Mouse (Mus musculus) gastrocnemius, postnatal 4 days (tissue): ENCODE measurements around the gene Pdia4. TPM values are rescaled to one million over a fixed set of nuclear protein-coding genes. Genes with fewer than 3 reads are reported as not detected.
"Not testable (repeated sequence)": the region's sequence is repeated elsewhere in the genome, so short reads cannot be mapped to it uniquely, and the experiment has no call there.

Source experiments
- DNase-seq, 2 experiments: peaks; one replicate each; pipeline ENCODE4 v3.0.0; 2021 to 2022; ENCODE audit warnings: low spot score in 2 of 2, mixed read lengths in 2 of 2
- long read RNA-seq, 2 experiments: library from polyadenylated mRNA; stranded (forward); transcript quantifications; one replicate each; pipeline ENCODE4 v2.0.0; 2021
- total RNA-seq, 2 experiments: library from RNA; stranded (reverse); gene quantifications; 2 replicates each; pipeline ENCODE4 v1.2.3; 2021

The Pdia4 gene
- total RNA-seq: 10 to 100 TPM; 60.3 to 64.3 TPM
- long read RNA-seq, experiment 1, transcript Pdia4-201 (10 exons, 2,399 nt): major isoform, 98 of 101 reads
- long read RNA-seq, experiment 1, partial matches to known transcripts: 2 of 101 reads
- long read RNA-seq, experiment 1, other reads (novel, unspliced or antisense): 1 of 101 reads
- long read RNA-seq, experiment 2, transcript Pdia4-201 (10 exons, 2,399 nt): major isoform, 109 of 114 reads
- long read RNA-seq, experiment 2, partial matches to known transcripts: 1 of 114 reads
- long read RNA-seq, experiment 2, other reads (novel, unspliced or antisense): 4 of 114 reads

DNA sequence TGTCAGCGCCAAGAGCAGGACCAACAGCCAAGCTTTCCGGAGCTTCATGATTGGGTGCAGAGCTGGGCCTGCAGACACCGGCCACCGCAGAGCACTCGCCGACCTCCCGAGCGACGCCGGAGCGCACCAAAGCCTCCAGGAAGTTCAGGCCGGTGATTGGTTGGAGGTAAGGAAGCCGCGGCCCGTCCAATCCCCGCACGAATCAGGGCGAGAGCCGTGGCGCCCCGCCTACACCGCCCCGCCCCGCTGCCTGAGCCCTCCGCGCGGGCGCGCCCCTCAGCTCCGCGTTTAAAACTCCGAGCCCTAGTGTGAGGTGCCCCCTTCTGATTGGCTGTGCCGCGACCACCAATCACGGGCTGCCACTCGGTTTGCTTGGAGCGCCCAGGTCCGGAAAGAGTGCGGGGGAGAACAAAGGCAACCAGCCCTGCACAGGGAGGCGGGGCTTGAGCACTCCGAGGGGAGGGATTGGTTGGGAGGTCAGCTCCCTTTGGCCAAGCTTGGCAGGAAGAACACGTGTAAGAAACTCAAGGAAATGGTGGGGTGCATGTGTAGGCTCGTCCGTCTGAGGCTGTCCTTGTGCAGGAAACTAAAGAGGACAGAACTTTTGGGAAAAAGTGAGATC lies at the start of gene Pdia4:
Gene Pdia4, minus strand, starts transcription at position 174 of the 622 bp plus-strand sequence.
- DNase-seq: peak; percentile 95 to 98

DNA sequence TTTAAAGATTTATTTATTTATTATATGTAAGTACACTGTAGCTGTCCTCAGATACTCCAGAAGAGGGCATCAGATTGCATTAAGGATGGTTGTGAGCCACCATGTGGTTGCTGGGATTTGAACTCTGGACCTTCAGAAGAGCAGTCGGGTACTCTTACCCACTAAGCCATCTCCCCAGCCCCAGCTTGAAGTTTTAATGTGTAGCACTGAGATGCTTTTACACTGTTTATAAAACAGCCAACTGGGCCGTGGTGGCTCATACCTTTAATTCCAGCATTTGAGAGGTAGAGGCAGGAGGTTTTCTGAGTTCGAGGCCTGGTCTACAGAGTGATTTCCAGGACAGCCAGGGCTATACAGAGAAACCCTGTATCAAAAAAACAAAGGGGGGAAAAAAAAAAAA lies 44.5 kb upstream of the Pdia4 start:
- DNase-seq: not testable (repeated sequence)

DNA sequence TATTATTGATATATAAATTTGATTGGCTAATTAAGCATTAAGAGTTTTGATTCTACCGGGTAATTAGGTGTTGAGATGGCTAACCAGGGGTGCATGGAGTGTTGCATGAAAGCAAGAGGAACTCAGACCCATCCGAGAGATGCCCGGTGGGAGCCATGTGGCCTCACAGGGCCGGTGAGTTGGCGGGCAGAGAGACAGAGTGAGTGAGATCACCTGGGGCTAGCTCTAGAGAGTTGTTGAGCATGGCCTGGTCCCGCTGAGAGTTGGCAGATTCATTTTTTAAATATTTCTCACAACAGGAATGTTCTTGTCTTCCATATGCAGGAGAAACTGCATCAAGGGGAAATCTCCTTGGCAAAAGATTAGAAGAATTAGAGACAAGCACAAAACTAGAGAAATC lies 44.0 kb upstream of the Pdia4 start:
- DNase-seq: no peak

DNA sequence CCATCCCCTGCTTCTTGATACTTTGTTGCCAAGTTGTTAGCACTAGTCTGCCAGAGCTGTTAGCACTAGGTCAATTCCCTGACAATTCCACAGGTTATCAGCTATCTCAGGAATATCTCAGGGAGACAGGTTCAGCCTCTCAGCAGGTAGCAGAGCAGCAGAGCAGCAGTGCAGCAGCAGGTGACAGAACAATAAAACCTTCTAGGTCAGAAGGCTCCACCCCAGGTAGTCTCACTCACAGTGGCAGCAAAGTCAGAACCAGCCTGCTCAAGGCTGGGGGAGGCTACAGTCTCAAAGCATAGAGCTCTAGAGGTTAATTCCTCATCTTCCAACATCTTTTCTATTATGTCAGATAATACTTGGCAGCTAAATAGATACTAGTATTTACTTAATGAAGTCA lies 32.5 kb upstream of the Pdia4 start:
- DNase-seq: no peak

DNA sequence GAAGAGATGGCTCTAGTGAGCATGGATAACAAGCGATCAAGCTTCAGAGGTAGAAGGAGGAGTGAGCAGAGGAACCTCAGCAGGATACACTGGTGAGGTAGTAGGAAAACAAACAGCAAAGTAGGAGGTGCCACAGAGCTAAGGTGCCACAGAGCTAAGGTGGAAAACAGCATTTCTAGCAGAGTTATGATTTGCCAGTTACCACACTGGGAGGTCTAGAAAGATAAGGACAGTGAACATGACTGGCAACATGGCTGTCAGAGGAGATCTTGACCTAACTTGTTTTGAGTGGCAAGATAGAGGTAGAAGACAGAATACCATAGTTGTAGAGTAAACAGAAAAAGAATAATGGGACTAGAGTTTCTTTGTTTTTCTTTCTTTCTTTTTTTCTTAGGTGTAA lies 29.1 kb upstream of the Pdia4 start:
- no peak for DNase-seq

DNA sequence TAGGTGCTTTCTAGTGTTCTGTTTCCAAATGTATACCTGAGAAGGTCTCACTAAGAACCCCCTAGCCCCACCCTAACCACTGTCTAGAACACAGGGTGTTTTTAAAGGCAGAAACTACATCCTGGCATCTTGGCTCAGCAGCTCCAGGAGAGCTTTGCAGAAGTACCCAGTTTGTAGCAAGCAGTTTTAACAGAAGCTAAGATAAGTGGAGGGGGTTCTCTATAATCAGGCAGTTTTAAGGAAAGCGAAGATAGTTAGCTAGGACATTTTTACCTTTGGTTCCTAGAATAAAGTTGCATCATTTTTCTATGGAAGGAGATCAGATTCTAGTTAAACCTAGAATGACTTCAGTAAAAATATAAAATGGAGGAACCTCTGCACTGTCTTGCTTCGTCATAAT lies 28.6 kb upstream of the Pdia4 start:
- no peak for DNase-seq

DNA sequence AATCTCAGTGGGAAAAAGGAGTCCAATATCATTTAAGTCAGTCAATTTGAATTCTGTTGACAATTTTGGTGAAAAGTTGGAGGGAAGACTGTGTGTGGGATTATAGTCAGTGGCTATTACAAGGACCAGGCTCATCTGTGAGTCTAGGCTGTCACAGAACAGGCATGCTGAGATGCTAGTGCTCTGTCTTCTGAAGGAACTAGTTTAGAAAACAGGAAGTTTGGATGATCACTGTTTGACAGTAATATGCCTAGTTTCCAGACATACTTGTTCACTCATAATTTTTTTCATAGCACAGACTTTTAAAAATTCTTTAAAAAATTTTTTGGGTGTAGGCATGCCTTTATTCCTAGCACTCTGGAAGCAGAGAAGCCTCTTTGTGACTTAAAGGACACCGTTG lies 27.8 kb upstream of the Pdia4 start:
- no peak for DNase-seq

DNA sequence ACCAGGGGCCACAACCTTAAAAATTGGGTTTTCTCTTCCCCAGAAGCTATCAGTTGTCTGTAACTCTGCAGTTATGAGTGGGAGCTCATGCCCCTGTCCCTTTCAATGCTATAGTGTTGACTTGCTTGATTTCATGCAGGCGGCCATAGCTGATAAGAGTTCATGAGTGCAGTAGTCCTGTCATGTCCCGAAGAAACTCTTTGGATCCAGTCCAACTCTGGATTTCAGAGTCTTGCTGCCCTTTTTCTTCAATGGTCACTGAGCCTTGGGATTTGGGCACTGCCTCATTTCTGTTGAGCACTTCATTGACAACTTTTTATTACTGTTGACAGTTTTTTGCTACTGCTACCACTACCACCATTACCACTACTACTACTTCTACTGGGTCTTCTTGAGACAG lies 24.4 kb upstream of the Pdia4 start:
- DNase-seq: no peak

DNA sequence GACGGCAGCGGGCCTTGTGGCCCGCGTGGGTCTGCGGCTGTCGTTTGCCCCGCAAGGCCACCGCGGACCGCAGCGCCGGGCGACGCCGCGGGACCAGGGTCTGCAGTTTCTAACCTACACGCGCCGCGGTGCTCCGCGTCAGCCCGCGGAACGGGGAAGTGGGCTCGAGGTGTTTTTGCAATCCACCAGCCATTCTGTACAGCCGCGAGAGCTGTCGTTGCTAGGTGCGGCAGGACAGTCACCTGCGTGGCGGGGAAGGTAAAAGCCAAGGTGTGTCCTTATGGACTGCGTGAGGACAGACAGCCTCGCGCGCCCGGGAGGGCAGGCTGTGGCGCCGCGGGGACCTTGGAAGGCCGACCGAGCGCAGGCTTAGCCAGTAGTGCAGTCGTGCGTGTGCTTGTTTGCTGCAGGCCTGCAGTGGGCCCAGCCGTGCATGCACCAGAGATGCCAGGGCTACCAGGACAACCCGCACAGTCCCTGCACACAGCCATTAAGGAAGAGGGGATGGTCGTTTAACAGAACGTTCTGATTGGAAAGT lies 22.8 kb upstream of the Pdia4 start:
- DNase-seq: peak in 1 of 2 experiments; percentile 18

DNA sequence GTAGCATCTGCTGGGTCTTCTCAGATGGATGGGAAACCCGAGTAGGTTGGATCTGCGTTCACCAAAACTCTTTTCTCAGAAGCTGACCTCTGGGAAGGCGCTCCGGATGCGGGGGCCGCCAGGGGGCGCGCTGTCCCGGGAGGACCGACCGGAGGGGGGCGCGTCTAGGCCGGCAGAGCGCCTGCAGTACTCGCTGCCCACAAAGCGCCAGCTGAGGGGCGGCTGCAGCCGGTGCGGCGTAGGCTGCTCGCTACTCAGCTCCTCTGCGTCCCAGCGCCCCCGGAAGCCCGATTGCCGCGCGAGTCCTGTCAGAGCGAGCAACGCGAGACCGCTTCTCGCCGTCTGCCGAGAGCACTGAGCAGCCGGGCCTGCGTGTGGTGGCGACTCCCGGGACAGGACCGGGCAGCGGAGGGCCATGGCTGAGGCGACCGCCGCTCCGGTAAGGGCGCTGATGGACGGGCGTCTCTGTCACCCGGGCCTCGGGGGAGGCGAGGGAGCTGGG lies 22.3 kb upstream of the Pdia4 start, which contains the start of gene Zfp398:
Gene Zfp398, plus strand, starts transcription at position 180 of the 502 bp plus-strand sequence.
- DNase-seq: peak; percentile 95 to 98

DNA sequence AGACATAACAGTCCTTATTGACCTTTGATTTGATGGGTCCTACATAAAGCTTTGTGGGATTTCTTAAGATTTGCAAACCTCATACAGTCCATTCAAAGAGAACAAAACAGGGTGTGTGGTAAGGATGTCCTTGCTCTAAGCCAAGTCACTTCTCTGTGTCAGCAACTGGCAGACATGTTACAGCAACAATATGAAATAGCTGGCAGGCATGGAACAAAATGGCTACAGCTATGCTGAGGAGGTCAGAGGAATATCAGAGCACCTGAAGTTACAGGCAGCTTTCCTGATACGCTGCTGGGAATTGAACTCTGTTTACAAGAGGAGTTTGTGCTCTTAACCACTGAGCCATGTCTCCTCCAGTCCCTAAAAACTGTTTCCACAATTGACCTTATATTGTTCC lies 19.0 kb upstream of the Pdia4 start:
- DNase-seq: no peak

DNA sequence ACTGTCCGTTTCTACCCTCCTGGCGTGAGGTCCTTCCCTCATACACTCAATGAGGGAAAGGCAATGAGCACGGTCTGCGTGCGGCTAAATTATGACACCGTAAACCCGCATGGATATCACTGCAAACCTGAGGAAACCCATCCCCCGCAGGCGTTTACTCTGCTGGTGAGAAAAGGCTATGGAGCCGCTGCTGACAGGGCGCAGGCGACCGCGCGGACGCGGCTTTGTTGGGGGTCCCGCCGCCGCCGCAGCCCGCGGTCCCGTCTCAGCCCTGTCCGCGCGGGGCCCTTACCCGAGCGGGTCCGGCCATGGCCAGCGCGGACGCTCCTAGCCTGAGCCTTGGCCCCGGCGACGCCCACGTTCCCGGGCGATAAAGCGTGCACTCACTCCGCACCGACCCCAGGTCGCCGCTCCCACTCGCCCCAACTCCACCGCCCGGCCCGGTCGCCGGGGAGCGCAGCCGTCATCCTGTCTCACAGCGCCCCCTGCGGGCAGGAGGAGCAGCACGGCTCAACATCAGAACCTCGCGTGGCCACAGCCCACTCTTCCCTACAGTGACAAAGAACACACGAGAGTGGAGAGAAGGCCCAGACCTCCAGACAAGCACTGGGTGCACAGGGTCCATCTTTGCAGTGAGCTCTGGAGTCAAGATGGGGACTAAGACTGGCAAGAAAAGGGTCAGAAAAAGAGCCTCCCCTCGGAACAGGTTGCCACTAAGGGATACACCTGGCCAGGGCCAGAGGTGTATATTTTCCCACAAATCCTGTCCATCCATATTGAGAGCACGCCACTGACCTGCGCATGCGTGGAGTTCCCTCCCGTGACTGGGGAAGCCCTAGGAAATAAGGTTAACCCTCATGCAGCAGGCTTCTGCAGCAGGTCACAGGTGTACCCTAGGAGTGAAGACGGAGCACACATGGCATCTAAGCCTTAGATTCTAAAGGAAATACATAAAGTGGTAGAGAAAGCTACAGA lies 17.2 kb upstream of the Pdia4 start, which contains the start of gene Zfp786:
Gene Zfp786, minus strand, starts transcription at position 764 of the 975 bp plus-strand sequence.
- DNase-seq: peak; percentile 94 to 95

DNA sequence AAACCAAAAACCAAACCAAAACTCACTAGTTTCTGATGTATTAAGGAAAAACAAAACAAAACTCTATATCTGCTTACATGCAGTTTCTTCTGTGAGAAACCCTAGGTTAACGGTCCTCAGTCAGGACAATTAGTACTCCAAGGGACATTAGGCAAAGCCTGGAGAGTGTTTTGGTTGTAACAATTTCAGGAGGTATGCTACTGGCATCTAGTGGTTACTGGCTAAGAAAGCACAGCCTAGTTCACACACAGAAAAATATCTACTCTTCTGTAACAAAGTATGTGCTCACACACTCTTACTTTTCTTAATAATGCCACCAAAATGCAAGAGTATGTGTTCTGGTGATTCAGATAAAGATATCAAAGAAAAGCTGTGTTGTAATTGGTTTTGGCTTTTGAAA lies 15.7 kb upstream of the Pdia4 start:
- DNase-seq: no peak

DNA sequence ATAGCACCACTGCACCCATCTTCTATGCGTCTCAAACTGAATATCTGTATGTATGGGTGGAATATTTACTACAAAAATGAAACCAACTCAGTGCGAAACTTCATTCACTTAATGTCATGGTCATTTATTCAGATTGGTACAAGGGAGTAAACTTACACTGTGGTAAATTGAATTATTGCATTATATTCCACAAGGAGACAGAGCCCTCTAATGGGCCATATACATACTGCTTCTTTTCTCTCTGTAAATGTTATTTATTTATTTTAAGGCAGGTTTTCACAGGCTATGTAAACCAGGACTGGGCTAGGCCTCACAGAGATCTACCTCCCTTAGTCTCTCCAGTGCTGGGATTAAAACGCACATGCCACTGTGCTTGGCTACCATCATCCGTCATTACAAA lies 14.2 kb upstream of the Pdia4 start:
- no peak for DNase-seq

DNA sequence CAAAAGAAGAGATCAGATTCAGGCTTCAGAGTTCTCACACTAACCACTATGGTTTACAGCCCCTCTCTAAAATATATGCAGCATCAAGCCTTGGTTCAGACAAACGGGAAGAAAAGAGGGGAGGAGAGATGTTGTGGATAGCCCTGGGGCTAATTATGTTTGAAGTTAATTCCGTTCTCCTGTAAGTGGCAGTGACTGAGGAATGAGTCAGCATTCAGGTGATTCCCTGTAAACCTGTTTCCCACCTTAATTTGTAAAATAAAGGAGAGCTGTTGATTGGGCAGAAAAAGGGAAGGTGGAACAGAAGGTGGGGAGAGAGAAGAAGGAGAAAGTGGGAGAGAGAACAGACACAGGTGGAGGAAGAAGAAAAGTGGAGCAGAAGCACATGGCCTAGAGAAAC lies 11.0 kb upstream of the Pdia4 start:
- no peak for DNase-seq

DNA sequence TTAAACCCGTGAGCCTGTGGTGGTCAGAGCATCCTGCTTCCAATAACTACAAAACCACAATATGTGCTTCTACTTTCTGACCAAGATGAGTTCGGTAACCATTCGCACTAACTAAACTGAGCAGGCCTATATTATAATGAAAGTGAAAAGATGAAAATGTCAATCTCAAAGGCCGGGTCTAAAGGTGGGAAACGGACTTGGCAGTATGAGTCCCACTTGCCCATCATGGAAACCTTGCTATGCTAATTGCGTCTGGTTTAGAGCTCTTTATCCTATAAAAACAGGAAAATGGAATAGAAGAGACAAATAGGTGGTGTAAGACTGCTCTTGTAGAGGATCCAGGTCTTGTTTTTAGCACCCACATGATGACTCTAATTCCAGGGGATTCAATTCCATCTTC lies 8.5 kb upstream of the Pdia4 start:
- no peak for DNase-seq

DNA sequence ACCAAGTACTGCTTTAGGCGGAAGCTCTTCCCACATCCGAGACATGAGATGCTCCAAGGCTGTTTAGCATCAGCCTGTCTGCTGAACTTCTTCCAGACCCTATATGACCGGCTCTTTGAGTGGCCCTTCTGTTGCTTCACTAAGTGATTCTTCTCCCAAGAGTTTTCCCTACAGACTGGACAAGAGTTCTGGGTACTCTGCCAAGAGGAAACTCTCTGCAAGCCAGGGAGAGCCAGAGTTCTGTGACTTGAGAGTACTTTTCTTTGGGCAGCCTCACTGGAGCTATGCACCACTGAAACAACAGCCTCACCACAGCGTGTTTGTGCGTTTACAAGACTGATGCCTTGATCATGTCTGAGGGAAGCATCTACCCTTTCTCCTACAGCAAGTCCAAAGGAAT lies 8.0 kb upstream of the Pdia4 start:
- DNase-seq: no peak

DNA sequence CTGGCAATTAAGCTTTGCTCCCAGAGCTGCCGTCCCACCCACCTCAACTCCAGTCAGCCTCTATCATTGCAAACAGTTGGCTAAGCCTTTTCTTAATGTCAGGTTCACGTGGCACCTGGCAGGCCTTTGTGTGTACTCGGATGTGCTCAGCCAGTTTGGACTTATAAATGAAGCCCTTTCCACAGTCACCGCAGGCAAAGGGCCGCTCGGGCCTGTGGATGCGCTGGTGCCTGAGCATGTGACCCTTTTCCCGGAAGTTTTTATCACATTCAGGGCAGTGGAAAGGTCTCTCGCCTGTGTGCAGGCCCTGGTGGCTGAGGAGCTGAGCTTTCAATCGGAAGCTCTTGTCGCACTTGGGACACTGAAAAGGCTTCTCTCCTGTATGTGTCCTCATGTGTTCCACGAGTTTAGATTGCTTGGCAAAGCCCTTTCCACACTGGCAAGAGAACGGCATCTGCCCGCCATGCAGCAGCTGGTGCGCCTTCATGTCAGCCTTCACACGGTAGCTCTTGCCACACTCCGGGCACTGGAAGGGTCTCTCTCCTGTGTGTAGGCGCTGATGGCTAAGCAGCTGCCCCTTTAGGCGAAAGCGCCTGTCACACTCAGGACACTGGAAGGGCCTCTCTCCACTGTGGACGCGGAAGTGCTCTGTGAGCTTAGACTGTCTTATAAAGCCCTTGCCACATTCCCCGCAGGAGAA lies 6.5 kb upstream of the Pdia4 start:
- DNase-seq: no peak

DNA sequence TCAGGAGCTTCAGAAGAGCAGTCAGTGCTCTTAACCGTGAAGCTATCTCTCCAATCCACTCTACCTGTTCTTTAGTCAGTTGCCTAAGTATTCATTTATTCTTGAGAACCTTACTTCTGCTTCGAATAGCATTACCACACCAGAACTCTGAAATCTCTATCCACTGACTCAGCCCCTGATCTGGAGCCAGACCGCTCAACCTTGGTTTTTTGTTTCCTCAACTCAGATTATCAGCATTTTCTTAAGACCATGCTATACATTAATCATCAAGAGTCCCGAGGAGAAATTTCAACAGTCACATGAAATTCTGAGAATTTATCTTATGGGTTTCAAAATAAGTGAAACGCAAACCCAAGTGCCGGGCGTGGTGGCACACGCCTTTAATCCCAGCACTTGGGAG lies 5.5 kb upstream of the Pdia4 start:
- DNase-seq: no peak

DNA sequence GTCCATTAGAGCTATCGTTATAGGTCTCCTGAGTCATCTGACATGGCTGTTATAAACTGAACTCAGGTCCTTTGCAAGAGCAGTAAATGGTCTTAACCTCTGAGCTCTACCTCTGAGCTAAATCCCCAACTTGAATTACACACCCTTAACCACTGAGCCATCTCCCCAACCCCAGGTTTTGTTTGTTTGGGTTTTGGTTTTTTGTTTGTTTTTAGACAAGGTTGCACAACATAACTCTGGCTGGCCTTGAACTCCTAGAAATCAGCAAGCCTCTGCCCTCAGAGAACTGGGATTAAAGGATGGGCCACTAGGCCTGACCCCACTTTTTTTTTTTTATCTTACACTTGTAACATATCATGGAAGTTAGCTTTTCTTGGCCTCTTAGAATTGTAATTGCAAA lies 2.9 kb upstream of the Pdia4 start:
- no peak for DNase-seq
